Mouse (Mus musculus) left cerebral cortex, adult 6 months (tissue): Measurements from ENCODE around the gene Wdr70. TPM values are rescaled to one million over a fixed set of nuclear protein-coding genes. Genes with fewer than 3 reads are reported as not detected.

Experiments
- long read RNA-seq, 2 experiments: library from polyadenylated mRNA; unstranded; transcript quantifications; one replicate each; pipeline ENCODE4 v2.0.0; 2019 to 2020
- polyA plus RNA-seq: library from polyadenylated mRNA; unstranded; fragments of <200 nt; fragmentation: Nextera tagmentation; gene quantifications from 2 replicates; pipeline ENCODE4 v1.2.3, GENCODE M21; 2021

The Wdr70 gene
- 47.4 and 53.5 TPM in 2 replicates for polyA plus RNA-seq
- long read RNA-seq, experiment 1, transcript Wdr70-203 (4 exons, 1,130 nt), result major isoform, 83 of 114 reads
- long read RNA-seq, experiment 1, transcript Wdr70-201 (18 exons, 2,126 nt), result minor isoform, 21 of 114 reads
- long read RNA-seq, experiment 1, partial matches to known transcripts, result 1 of 114 reads
- long read RNA-seq, experiment 1, other reads (novel, unspliced or antisense), result 9 of 114 reads
- long read RNA-seq, experiment 2, transcript Wdr70-203 (4 exons, 1,130 nt), result major isoform, 32 of 53 reads
- long read RNA-seq, experiment 2, partial matches to known transcripts, result 5 of 53 reads
- long read RNA-seq, experiment 2, other reads (novel, unspliced or antisense), result 12 of 53 reads

GRCm38 (mm10) chr15:8098774-8099749 is at the start of gene Wdr70:
Gene Wdr70 (minus strand): TSS chr15:8099209.

GRCm38 (mm10) chr15:8108966-8109743 is 10.1 kb upstream of the Wdr70 start, which contains the start of gene Nup155:
Gene Nup155 (plus strand): TSS chr15:8109273.

Other genes starting within 250 kb of the Wdr70 start
- gene Nup155, start 10.1 kb upstream of the Wdr70 start, polyA plus RNA-seq, result 1.5 TPM in 2 replicates
- 1.3 and 1.9 TPM in 2 replicates for gene Cplane1, start 69.9 kb upstream of the Wdr70 start, polyA plus RNA-seq